Mouse (Mus musculus): ENCODE data around the gene Ankle1. TPM values are rescaled to one million over a fixed set of nuclear protein-coding genes. Genes with fewer than 3 reads are reported as not detected.

Gene Ankle1
- polyA plus RNA-seq, 1 experiment = 17.4 TPM

DNA sequence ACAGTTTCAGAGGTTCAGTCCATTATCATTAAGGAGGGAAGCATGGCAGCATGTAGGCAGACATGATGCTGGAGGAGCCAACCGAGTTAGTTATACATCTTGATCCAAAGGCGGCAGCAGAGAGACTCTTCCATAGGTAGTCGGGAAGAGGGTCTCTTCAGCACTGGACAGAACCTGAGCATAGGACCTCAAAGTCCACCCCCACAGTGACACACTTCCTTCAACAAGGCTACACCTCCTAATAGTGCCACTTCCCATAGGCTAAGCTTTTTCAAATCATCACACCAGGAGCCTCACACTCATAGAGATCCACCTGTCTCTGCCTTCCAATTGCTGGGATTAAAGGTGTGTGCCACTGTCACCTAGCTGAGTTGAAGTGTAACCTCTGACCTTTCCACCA lies 31.2 kb downstream of the Ankle1 start:
- Histone ChIP-seq H3K27me3 (ENCODE audit: control insufficient read depth) (peaks cover 2% of the 10 kb centered on the region), H3K9me3 (ENCODE audit: control insufficient read depth, low read length) (no peaks in the 10 kb centered on the region), H3K36me3 (ENCODE audit: control insufficient read depth) (no peaks in the 10 kb centered on the region), H3K4me3 (replicated peaks) (no peak overlapping the region), H3K4me1 (ENCODE audit: control insufficient read depth) (no peaks in the 10 kb centered on the region)
- TF ChIP-seq TAL1 (IDR thresholded peaks at IDR 0.05; ENCODE audit: low read length) (no peak), GATA1 (IDR thresholded peaks at IDR 0.05; ENCODE audit: low read length) (no peak)

DNA sequence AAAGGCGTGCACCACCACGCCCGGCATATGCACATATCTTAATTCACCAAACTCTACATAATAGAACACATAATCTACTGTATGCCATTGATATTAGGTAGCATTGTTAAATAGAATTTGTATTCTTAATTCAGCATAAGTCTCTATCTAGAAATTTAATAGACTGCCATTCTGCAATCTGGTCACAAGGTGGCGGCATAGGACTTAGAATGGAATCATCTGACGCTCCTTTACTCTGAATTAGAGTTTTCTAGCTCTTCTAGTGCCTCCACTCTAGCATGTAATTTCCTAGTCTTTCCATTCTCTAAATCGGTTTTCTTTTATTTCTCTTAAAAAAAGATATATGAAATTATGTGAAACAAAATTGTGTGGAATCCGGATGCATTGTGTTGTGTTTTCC lies 35.6 kb downstream of the Ankle1 start:
- Histone ChIP-seq H3K36me3 (ENCODE audit: control insufficient read depth) (no peaks in the 10 kb centered on the region), H3K4me3 (replicated peaks) (no peak overlapping the region), H3K9me3 (ENCODE audit: control insufficient read depth, low read length) (no peaks in the 10 kb centered on the region), H3K27me3 (ENCODE audit: control insufficient read depth) (peaks cover 10% of the 10 kb centered on the region), H3K4me1 (ENCODE audit: control insufficient read depth) (no peaks in the 10 kb centered on the region)
- no peak for TF ChIP-seq GATA1 (IDR thresholded peaks at IDR 0.05; ENCODE audit: low read length)
- no peak for TF ChIP-seq TAL1 (IDR thresholded peaks at IDR 0.05; ENCODE audit: low read length)

DNA sequence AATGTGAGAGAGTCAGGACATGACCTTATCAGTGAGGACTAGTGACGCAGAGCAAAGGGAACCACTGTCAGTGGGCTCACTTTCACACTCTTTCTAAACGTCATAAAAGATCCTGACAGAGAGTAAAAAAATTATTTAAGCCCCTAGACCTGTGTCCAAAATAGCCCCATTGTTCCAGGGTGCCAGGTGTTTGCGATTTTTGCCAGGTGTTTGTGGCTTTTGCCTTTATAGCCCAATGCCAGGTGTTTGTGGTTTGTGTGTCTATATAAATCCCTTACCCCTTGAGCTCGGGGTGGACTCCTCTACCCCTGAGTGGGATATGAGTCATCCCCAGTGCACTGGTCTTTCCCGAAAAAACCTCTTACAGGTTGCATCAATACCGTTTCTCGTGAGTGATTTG lies 39.3 kb downstream of the Ankle1 start:
- Histone ChIP-seq H3K9me3 (ENCODE audit: control insufficient read depth, low read length) (no peaks in the 10 kb centered on the region), H3K36me3 (ENCODE audit: control insufficient read depth) (no peaks in the 10 kb centered on the region), H3K4me1 (ENCODE audit: control insufficient read depth) (no peaks in the 10 kb centered on the region), H3K4me3 (replicated peaks) (no peak overlapping the region), H3K27me3 (ENCODE audit: control insufficient read depth) (peaks cover 10% of the 10 kb centered on the region)
- TF ChIP-seq TAL1 (IDR thresholded peaks at IDR 0.05; ENCODE audit: low read length) = no peak
- TF ChIP-seq GATA1 (IDR thresholded peaks at IDR 0.05; ENCODE audit: low read length) = no peak

DNA sequence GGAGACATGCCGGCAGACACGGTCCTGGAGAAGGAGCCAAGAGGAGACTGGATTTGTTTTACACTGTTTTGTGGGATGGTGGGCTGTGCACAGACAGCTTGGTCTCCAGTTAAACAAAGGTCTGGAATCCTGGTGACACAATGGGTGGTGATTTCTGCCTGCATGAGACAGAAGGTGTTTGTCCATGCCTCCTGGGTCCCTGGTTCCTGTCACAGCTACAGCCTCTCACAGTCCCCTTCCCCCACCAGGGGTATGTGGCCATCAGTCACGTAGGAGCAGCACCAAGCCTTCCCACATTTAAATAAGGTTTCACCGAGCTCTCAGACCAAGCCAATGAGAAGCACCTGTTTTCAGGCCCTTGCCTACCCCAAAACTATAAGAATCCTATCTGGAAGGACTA lies 45.5 kb downstream of the Ankle1 start:
- Histone ChIP-seq H3K27me3 (ENCODE audit: control insufficient read depth) (peaks cover 2% of the 10 kb centered on the region; the same call in 1 of the 2 replicates), H3K9me3 (ENCODE audit: control insufficient read depth, low read length) (no peaks in the 10 kb centered on the region), H3K4me1 (ENCODE audit: control insufficient read depth) (no peaks in the 10 kb centered on the region), H3K36me3 (ENCODE audit: control insufficient read depth) (no peaks in the 10 kb centered on the region), H3K4me3 (replicated peaks) (no peak overlapping the region)
- no peak for TF ChIP-seq GATA1 (IDR thresholded peaks at IDR 0.05; ENCODE audit: low read length)
- no peak for TF ChIP-seq TAL1 (IDR thresholded peaks at IDR 0.05; ENCODE audit: low read length)

DNA sequence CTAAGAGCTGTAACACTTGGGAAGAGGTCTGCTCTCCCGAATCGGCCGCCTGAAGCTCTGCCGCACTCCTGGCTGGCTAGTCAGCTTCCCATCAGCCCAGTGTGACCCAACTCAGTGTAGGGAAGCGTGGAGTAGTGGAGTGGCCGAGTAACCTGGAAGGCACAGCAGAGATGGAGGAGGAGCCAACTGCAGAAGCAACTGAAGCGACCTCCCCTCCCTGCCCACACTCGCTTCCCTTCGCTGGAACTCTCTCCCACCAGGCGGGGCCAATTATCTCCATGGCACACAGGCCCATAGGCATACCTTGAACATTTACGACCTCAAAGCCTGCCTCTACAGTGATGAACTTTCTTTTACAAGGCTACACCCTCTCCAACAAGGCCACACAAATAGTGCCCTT lies 46.0 kb downstream of the Ankle1 start:
- no peak for TF ChIP-seq GATA1 (IDR thresholded peaks at IDR 0.05; ENCODE audit: low read length)
- no peak for TF ChIP-seq TAL1 (IDR thresholded peaks at IDR 0.05; ENCODE audit: low read length)
- Histone ChIP-seq H3K9me3 (ENCODE audit: control insufficient read depth, low read length) (no peaks in the 10 kb centered on the region), H3K27me3 (ENCODE audit: control insufficient read depth) (peaks cover 2% of the 10 kb centered on the region; the same call in 1 of the 2 replicates), H3K4me3 (replicated peaks) (no peak overlapping the region), H3K4me1 (ENCODE audit: control insufficient read depth) (peaks cover 2% of the 10 kb centered on the region), H3K36me3 (ENCODE audit: control insufficient read depth) (no peaks in the 10 kb centered on the region)

DNA sequence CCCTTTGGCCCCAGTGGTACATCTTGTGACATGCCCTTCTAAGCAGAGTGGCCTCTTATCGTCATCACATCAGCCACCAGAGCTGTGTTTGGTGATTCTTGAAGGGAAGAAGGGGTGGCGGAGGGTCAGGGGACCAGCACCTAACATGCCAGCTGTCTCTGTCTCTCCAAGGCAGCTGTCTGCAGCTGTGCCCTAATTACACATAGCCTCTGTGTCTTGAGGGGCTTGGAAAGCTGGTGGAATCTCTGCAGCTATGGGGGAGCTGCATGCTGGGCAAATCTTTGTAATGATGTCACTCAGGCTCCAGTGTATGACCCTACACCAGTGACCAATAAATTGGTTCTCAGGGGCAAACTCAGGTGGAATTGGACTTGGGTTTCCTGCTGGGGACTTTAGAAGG lies 46.9 kb downstream of the Ankle1 start:
- no peak overlapping the region for H3K4me3 ChIP-seq (replicated peaks)
- H3K27me3 ChIP-seq (ENCODE audit: control insufficient read depth) = peaks cover 2% of the 10 kb centered on the region; the same call in 1 of the 2 replicates
- H3K9me3 ChIP-seq (ENCODE audit: control insufficient read depth, low read length) = no peaks in the 10 kb centered on the region
- peaks cover 11% of the 10 kb centered on the region for H3K4me1 ChIP-seq (ENCODE audit: control insufficient read depth)
- H3K36me3 ChIP-seq (ENCODE audit: control insufficient read depth) = no peaks in the 10 kb centered on the region
- TF ChIP-seq GATA1 (IDR thresholded peaks at IDR 0.05; ENCODE audit: low read length) (no peak), TAL1 (IDR thresholded peaks at IDR 0.05; ENCODE audit: low read length) (no peak)

DNA sequence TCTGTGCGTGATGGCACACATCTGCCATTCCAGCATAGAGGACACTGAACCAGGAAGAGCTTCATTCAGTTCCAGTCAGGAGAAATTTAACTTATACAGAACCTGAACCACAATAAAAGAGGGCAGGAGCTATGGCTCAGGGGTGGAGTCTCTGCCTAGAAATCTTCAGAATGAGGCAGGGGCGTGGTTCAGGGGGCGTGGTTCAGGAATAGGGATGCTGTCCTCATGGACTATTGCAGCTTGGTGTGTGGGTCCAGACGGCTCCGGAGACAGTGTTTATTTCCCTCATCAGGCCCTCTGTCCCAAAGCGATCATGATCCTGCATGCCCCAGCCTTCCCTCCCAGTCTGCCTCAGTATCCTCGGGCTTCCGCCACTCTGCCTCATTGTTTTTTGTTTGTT lies 48.9 kb downstream of the Ankle1 start:
- Histone ChIP-seq H3K4me3 (replicated peaks) (no peak overlapping the region), H3K4me1 (ENCODE audit: control insufficient read depth) (peaks cover 15% of the 10 kb centered on the region), H3K36me3 (ENCODE audit: control insufficient read depth) (peaks cover 4% of the 10 kb centered on the region), H3K27me3 (ENCODE audit: control insufficient read depth) (peaks cover 2% of the 10 kb centered on the region; the same call in 1 of the 2 replicates), H3K9me3 (ENCODE audit: control insufficient read depth, low read length) (no peaks in the 10 kb centered on the region)
- TF ChIP-seq TAL1 (IDR thresholded peaks at IDR 0.05; ENCODE audit: low read length) (no peak), GATA1 (IDR thresholded peaks at IDR 0.05; ENCODE audit: low read length) (no peak)

DNA sequence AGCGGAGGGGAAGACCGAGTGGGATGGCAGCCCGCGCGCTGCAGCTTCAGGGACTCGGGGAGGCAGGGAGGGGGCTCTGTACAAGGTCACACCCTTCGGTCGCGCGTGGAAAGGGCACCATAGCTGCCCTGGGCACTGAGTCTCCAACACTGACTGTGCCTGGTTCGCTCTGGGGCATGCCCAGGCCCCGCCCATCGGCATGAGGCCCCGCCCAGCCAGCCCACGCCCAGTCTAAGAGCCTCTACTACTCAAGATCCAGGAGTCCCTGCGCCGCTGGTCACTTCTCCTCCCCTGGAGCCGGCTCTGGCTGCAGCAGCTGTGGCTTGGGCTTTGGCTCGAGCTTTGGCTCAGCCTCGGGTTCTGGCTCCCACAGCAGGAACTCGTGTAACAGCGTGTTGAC lies 51.1 kb downstream of the Ankle1 start:
- Histone ChIP-seq H3K9me3 (ENCODE audit: control insufficient read depth, low read length) (peaks cover 8% of the 10 kb centered on the region), H3K36me3 (ENCODE audit: control insufficient read depth) (peaks cover 21% of the 10 kb centered on the region), H3K27me3 (ENCODE audit: control insufficient read depth) (no peaks in the 10 kb centered on the region), H3K4me1 (ENCODE audit: control insufficient read depth) (peaks cover 23% of the 10 kb centered on the region), H3K4me3 (replicated peaks) (no peak overlapping the region)
- TF ChIP-seq TAL1 (IDR thresholded peaks at IDR 0.05; ENCODE audit: low read length) (no peak), GATA1 (IDR thresholded peaks at IDR 0.05; ENCODE audit: low read length) (no peak)

DNA sequence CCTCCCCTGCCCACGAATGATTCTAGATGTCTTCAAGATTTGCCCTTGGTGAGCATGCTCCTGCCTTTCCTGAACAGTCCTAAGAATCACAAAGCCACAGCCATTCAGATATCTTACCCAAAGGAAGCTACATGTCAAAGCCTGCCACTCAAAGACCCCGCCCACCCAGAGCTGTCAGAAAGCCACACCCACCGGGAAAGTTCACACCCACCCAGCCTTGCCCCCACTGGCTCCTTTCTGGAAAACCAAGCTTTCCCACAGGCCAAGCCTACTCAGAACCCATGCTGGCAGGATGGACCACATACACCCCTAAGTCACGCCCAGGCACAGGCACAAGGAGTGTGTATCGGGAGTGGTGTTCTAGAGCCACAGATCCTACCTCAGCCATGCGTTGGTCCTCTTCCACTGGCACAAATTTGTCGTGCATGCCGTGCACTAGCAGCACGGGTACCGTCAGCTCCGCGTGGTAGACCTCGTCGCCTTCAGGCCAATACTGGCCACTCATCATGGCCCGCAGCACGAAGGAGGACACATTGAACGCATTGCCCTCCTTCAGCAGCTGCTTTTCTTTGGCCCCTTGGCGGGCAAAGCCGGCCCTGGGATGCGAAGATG lies 52.0 kb downstream of the Ankle1 start:
- Histone ChIP-seq H3K27me3 (ENCODE audit: control insufficient read depth) (no peaks in the 10 kb centered on the region), H3K9me3 (ENCODE audit: control insufficient read depth, low read length) (peaks cover 8% of the 10 kb centered on the region), H3K4me3 (replicated peaks) (no peak overlapping the region), H3K4me1 (ENCODE audit: control insufficient read depth) (peaks cover 31% of the 10 kb centered on the region), H3K36me3 (ENCODE audit: control insufficient read depth) (peaks cover 21% of the 10 kb centered on the region)
- TF ChIP-seq GATA1 (IDR thresholded peaks at IDR 0.05; ENCODE audit: low read length) (no peak), TAL1 (IDR thresholded peaks at IDR 0.05; ENCODE audit: low read length) (no peak)

Other genes with a start within 250 kb of the Ankle1 start
- gene Myo9b, start 133.3 kb upstream of the Ankle1 start, polyA plus RNA-seq (2012) = 3.9 and 4.3 TPM in 2 replicates
- gene Haus8, start 133.1 kb upstream of the Ankle1 start, polyA plus RNA-seq (2012) = 3.5 and 4.5 TPM in 2 replicates
- 16.3 and 17.0 TPM in 2 replicates for gene Use1, start 39.2 kb upstream of the Ankle1 start, polyA plus RNA-seq (2012)
- 6.6 and 7.5 TPM in 2 replicates for gene Ocel1, start 34.7 kb upstream of the Ankle1 start, polyA plus RNA-seq (2012)
- 0.41 and 0.60 TPM in 2 replicates for gene Nr2f6, start 24.1 kb upstream of the Ankle1 start, polyA plus RNA-seq (2012)
- gene Ushbp1, start 10.2 kb upstream of the Ankle1 start, polyA plus RNA-seq (2012) = 0.03 and 0.10 TPM in 2 replicates
- gene Babam1, start 9.1 kb upstream of the Ankle1 start, polyA plus RNA-seq (2012) = 15.4 and 18.1 TPM in 2 replicates
- gene Abhd8, start 57.6 kb downstream of the Ankle1 start, polyA plus RNA-seq (2012) = 3.9 and 4.7 TPM in 2 replicates
- gene Mrpl34, start 58.9 kb downstream of the Ankle1 start, polyA plus RNA-seq (2012) = 18.9 and 20.4 TPM in 2 replicates
- gene Dda1, start 63.2 kb downstream of the Ankle1 start, polyA plus RNA-seq (2012) = 41.0 and 42.3 TPM in 2 replicates
- 0.09 and 0.20 TPM in 2 replicates for gene Ano8, start 80.0 kb downstream of the Ankle1 start, polyA plus RNA-seq (2012)
- 1.2 and 1.4 TPM in 2 replicates for gene Gtpbp3, start 82.1 kb downstream of the Ankle1 start, polyA plus RNA-seq (2012)
- gene Plvap, start 105.7 kb downstream of the Ankle1 start, polyA plus RNA-seq (2012) = 0.18 and 0.30 TPM in 2 replicates
- 0.02 TPM in 1 of 2 replicates, not detected in the other for gene Ccdc194, start 119.7 kb downstream of the Ankle1 start, polyA plus RNA-seq (2012)
- 0.21 and 0.72 TPM in 2 replicates for gene Bst2, start 131.4 kb downstream of the Ankle1 start, polyA plus RNA-seq (2012)
- gene Mvb12a, start 136.9 kb downstream of the Ankle1 start, polyA plus RNA-seq (2012) = 2.9 and 3.6 TPM in 2 replicates
- not detected in 2 replicates for gene Tmem221, start 152.9 kb downstream of the Ankle1 start, polyA plus RNA-seq (2012)
- not detected in 2 replicates for gene Nxnl1, start 160.6 kb downstream of the Ankle1 start, polyA plus RNA-seq (2012)
- gene Slc27a1, start 162.9 kb downstream of the Ankle1 start, polyA plus RNA-seq (2012) = 0.02 and 0.03 TPM in 2 replicates
- gene Pgls, start 186.2 kb downstream of the Ankle1 start, polyA plus RNA-seq (2012) = 12.5 and 16.2 TPM in 2 replicates
- 0.10 and 0.13 TPM in 2 replicates for gene Fam129c, start 191.6 kb downstream of the Ankle1 start, polyA plus RNA-seq (2012)
- gene Colgalt1, start 205.0 kb downstream of the Ankle1 start, polyA plus RNA-seq (2012) = 0.41 and 0.72 TPM in 2 replicates